Mouse (Mus musculus) CH12.LX (cell line): ENCODE results near the gene Dnah11. TPM values are rescaled to one million over a fixed set of nuclear protein-coding genes. Genes with fewer than 3 reads are reported as not detected.

Source experiments
- DNase-seq: peaks from one replicate; pipeline ENCODE4 v3.0.0-alpha.2; 2013; ENCODE audit errors: extremely low read depth
- H3K27ac ChIP-seq: 2 replicates; pipeline ENCODE4 v1.5.1; 2012; ENCODE audit warnings: low read depth, mild to moderate bottlenecking, control low read depth, moderate library complexity; ENCODE audit not compliant: insufficient read depth
- H3K27me3 ChIP-seq: replicated peaks from 2 replicates; pipeline ENCODE3; 2012; ENCODE audit warnings: inconsistent platforms
- H3K36me3 ChIP-seq, 2 experiments: replicated peaks in 1 of 2; 2 replicates each; pipeline versions ENCODE3 to v1.6.1; 2012; ENCODE audit warnings: inconsistent platforms in 1 of 2, low read length in 1 of 2, mild to moderate bottlenecking in 1 of 2, mixed read lengths in 1 of 2, moderate library complexity in 1 of 2; ENCODE audit not compliant: control insufficient read depth in 1 of 2, insufficient read depth in 1 of 2
- H3K4me1 ChIP-seq, 2 experiments: 2 replicates each; pipeline ENCODE4 v1.6.1; 2012; ENCODE audit warnings: inconsistent platforms in 1 of 2, moderate library complexity in 1 of 2; ENCODE audit not compliant: insufficient read depth in 2 of 2, control insufficient read depth in 1 of 2
- H3K4me2 ChIP-seq: 2 replicates; pipeline ENCODE4 v1.6.1; 2012; ENCODE audit warnings: low read depth, mild to moderate bottlenecking, control low read depth; ENCODE audit not compliant: poor library complexity, insufficient read depth, severe bottlenecking
- H3K4me3 ChIP-seq, 3 experiments: fragments of 150-350 bp in 1 of 3; sonication (generic) in 1 of 3; replicated peaks in 1 of 3; 2 replicates each; pipeline versions ENCODE3 to v1.5.1; 2011 to 2012; ENCODE audit warnings: low read depth in 2 of 3, low read length in 2 of 3, mild to moderate bottlenecking in 2 of 3, moderate library complexity in 2 of 3, control low read depth in 1 of 3, improper control_type of control experiment in 1 of 3, inconsistent platforms in 1 of 3, mixed read lengths in 1 of 3; ENCODE audit not compliant: poor library complexity in 1 of 3
- H3K79me2 ChIP-seq: replicated peaks from 2 replicates; pipeline ENCODE4 v1.6.1; 2012; ENCODE audit warnings: mild to moderate bottlenecking, moderate library complexity; ENCODE audit not compliant: control insufficient read depth, poor library complexity, insufficient read depth, severe bottlenecking; ENCODE audit errors: extremely low read depth
- H3K9ac ChIP-seq: 2 replicates; pipeline ENCODE4 v1.6.1; 2012; ENCODE audit warnings: low read depth, mild to moderate bottlenecking, control low read depth, moderate library complexity; ENCODE audit not compliant: insufficient read depth
- H3K9me3 ChIP-seq: replicated peaks from 2 replicates; pipeline ENCODE3; 2012; ENCODE audit warnings: low read length, inconsistent platforms, mixed read lengths
- CHD1 ChIP-seq: IDR thresholded peaks from 2 replicates; pipeline ENCODE4 v1.6.1; 2012; ENCODE audit warnings: low read depth, low read length, improper control_type of control experiment, inconsistent platforms
- CHD2 ChIP-seq: IDR thresholded peaks from 2 replicates; pipeline ENCODE4 v1.6.1; 2011; ENCODE audit warnings: low read length, improper control_type of control experiment
- CTCF ChIP-seq, 2 experiments: IDR thresholded peaks in 1 of 2; conservative IDR thresholded peaks in 1 of 2; 2 replicates each; pipeline ENCODE4 v1.5.1; 2011 to 2012; ENCODE audit warnings: low read depth in 2 of 2, low read length in 2 of 2, improper control_type of control experiment in 1 of 2, inconsistent platforms in 1 of 2, mild to moderate bottlenecking in 1 of 2, moderate library complexity in 1 of 2
- ETS1 ChIP-seq: conservative IDR thresholded peaks from 2 replicates; pipeline ENCODE4 v1.6.1; 2012; ENCODE audit warnings: low read depth, mild to moderate bottlenecking, inconsistent platforms, low read length, improper control_type of control experiment, moderate library complexity
- GABPA ChIP-seq: IDR thresholded peaks from 2 replicates; pipeline ENCODE4 v1.6.1; 2012; ENCODE audit warnings: low read depth, low read length, improper control_type of control experiment, inconsistent platforms; ENCODE audit not compliant: insufficient replicate concordance
- HCFC1 ChIP-seq: IDR thresholded peaks from 2 replicates; pipeline ENCODE4 v1.6.1; 2012; ENCODE audit warnings: low read depth, mild to moderate bottlenecking, inconsistent platforms, low read length, improper control_type of control experiment
- IRF4 ChIP-seq: IDR thresholded peaks from 2 replicates; pipeline ENCODE4 v1.6.1; 2014; ENCODE audit warnings: low read depth, mild to moderate bottlenecking, inconsistent platforms, low read length, improper control_type of control experiment
- KAT2A ChIP-seq: IDR thresholded peaks from 2 replicates; pipeline ENCODE4 v1.6.1; 2012; ENCODE audit warnings: low read length, improper control_type of control experiment, inconsistent platforms; ENCODE audit not compliant: insufficient replicate concordance
- MAFK ChIP-seq: IDR thresholded peaks from 2 replicates; pipeline ENCODE4 v1.6.1; 2011; ENCODE audit warnings: low read length, improper control_type of control experiment; ENCODE audit not compliant: insufficient replicate concordance
- MAX ChIP-seq: IDR thresholded peaks from 2 replicates; pipeline ENCODE4 v1.6.1; 2011; ENCODE audit warnings: low read length, improper control_type of control experiment
- NELFE ChIP-seq: IDR thresholded peaks from 2 replicates; pipeline ENCODE4 v1.6.1; 2011; ENCODE audit warnings: low read depth, low read length, improper control_type of control experiment
- NRF1 ChIP-seq: IDR thresholded peaks from 2 replicates; pipeline ENCODE4 v1.6.1; 2014; ENCODE audit warnings: low read depth, mild to moderate bottlenecking, inconsistent platforms, low read length, improper control_type of control experiment, moderate library complexity
- PAX5 ChIP-seq: IDR thresholded peaks from 2 replicates; pipeline ENCODE4 v1.6.1; 2012; ENCODE audit warnings: low read length, inconsistent platforms, mixed read lengths
- POLR2AphosphoS2 ChIP-seq: IDR thresholded peaks from 2 replicates; pipeline ENCODE4 v1.6.1; 2011; ENCODE audit warnings: low read depth, low read length, improper control_type of control experiment
- RAD21 ChIP-seq: IDR thresholded peaks from 2 replicates; pipeline ENCODE4 v1.6.1; 2011; ENCODE audit warnings: low read depth, mild to moderate bottlenecking, low read length, improper control_type of control experiment, moderate library complexity
- SMC3 ChIP-seq: IDR thresholded peaks from 2 replicates; pipeline ENCODE4 v1.6.1; 2011; ENCODE audit warnings: low read depth, low read length, improper control_type of control experiment
- TBP ChIP-seq: conservative IDR thresholded peaks from 2 replicates; pipeline ENCODE4 v1.6.1; 2011; ENCODE audit warnings: low read depth, low read length, improper control_type of control experiment
- UBTF ChIP-seq: IDR thresholded peaks from 2 replicates; pipeline ENCODE4 v1.6.1; 2012; ENCODE audit warnings: low read depth, mild to moderate bottlenecking, inconsistent platforms, low read length, improper control_type of control experiment, moderate library complexity
- USF2 ChIP-seq: conservative IDR thresholded peaks from 2 replicates; pipeline ENCODE4 v1.6.1; 2011; ENCODE audit warnings: low read depth, low read length, improper control_type of control experiment
- ZC3H11A ChIP-seq: IDR thresholded peaks from 2 replicates; pipeline ENCODE4 v1.6.1; 2012; ENCODE audit warnings: low read depth, mild to moderate bottlenecking, inconsistent platforms, low read length, improper control_type of control experiment
- ZMIZ1 ChIP-seq: IDR thresholded peaks from 2 replicates; pipeline ENCODE4 v1.6.1; 2012; ENCODE audit warnings: low read depth, mild to moderate bottlenecking, inconsistent platforms, low read length, improper control_type of control experiment
- dilution Hi-C: fragments of 300-500 bp; cut with MboI; formaldehyde crosslinking; loops from 2 replicates; pipeline ENCODE4 v1.14.3; 2020; ENCODE audit warnings: low sequenced_read_pairs; ENCODE audit not compliant: extremely low pct_unique_long_range_greater_than_20kb, extremely low pct_ligation_motif_present
- in situ Hi-C: fragments of 300-500 bp; cut with MboI; formaldehyde crosslinking; loops from 3 replicates; pipeline ENCODE4 v1.14.3; 2019; ENCODE audit warnings: low sequenced_read_pairs, low pct_ligation_motif_present, low pct_unique_long_range_greater_than_20kb, mixed read lengths
- polyA plus RNA-seq: library from polyadenylated mRNA; unstranded; fragments of >175 nt; gene quantifications from 2 replicates; pipeline ENCODE4 v1.2.1, GENCODE M21; 2012; ENCODE audit warnings: low read depth; ENCODE audit not compliant: insufficient read length
- total RNA-seq, 2 experiments: library from RNA; depleted of rRNA; stranded (reverse); fragments of 300-350 nt in 1 of 2; fragments of >200 nt in 1 of 2; gene quantifications; 2 replicates each; pipeline ENCODE4 v1.2.3; 2012 to 2014

The Dnah11 gene
- total and polyA plus RNA-seq, 3 experiments = 0.85 to 2.5 (median 1.2) TPM

GRCm38 (mm10) chr12:118042196-118042595 lies 156.6 kb downstream of the Dnah11 start:
- no peak overlapping the region for H3K9ac ChIP-seq
- TF ChIP-seq ETS1 (no peak), CHD2 (no peak), HCFC1 (no peak), CHD1 (no peak)
- H3K79me2 ChIP-seq = no peaks in the 10 kb centered on the region; the same call in 1 of the 2 replicates
- H3K4me3 ChIP-seq = no peak overlapping the region
- no peaks in the 10 kb centered on the region for H3K36me3 ChIP-seq
- no peaks in the 10 kb centered on the region for H3K9me3 ChIP-seq
- no peaks in the 10 kb centered on the region for H3K27me3 ChIP-seq
- H3K4me2 ChIP-seq = no peak overlapping the region
- H3K4me1 ChIP-seq = 0 out of 4 replicates have a peak, but pooled peaks cover 3 to 8% of the 10 kb centered on the region in 2 experiments
- DNase-seq = no peak
- dilution Hi-C loops = no loop called here
- in situ Hi-C loops = no loop called here
- H3K27ac ChIP-seq = no peak overlapping the region

- H3K9ac ChIP-seq = no peak overlapping the region
- no peaks in the 10 kb centered on the region for H3K27me3 ChIP-seq
- no peaks in the 10 kb centered on the region for H3K79me2 ChIP-seq
- H3K27ac ChIP-seq = no peak overlapping the region
- in situ Hi-C loops (no loop called here), dilution Hi-C loops (no loop called here)
- H3K9me3 ChIP-seq = no peaks in the 10 kb centered on the region
- H3K4me2 ChIP-seq = no peak overlapping the region
- no peak overlapping the region for H3K4me3 ChIP-seq
- H3K36me3 ChIP-seq = no peaks in the 10 kb centered on the region
- no peak for DNase-seq
- no peaks in the 10 kb centered on the region for H3K4me1 ChIP-seq
- TF ChIP-seq RAD21 (no peak), USF2 (no peak), ZC3H11A (no peak), UBTF (no peak), TBP (no peak), NRF1 (no peak), MAFK (no peak), CTCF (conservative IDR thresholded peaks at IDR 0.05 in 1 of 2, IDR thresholded peaks at IDR 0.05 in 1 of 2; ENCODE audit: low read depth in 2 of 2, low read length in 2 of 2) (no peak), POLR2AphosphoS2 (no peak), ETS1 (no peak), CHD1 (no peak), IRF4 (no peak), PAX5 (no peak), KAT2A (no peak), GABPA (no peak), NELFE (no peak), SMC3 (no peak), MAX (no peak), HCFC1 (no peak), ZMIZ1 (no peak)
- TF ChIP-seq, all 38 proteins: peak for 0
Observed at GRCm38 (mm10) chr12:118034990-118035389, 163.9 kb downstream of the Dnah11 start.
